Mouse (Mus musculus): Measurements from ENCODE around the gene Sertad2. TPM values are rescaled to one million over a fixed set of nuclear protein-coding genes. Genes with fewer than 3 reads are reported as not detected.
A peak's percentile ranks its signal among the peaks of the same experiment; 100 is the strongest.

The Sertad2 gene
- polyA plus RNA-seq, 1 experiment from 2014 or later = 29.8 TPM

- peak overlapping the region; percentile 68 for H3K9ac ChIP-seq (replicated peaks)
- H3K36me3 ChIP-seq = no peaks in the 10 kb centered on the region
- WGBS = under 1% methylated on average over 41 of the region's 42 CpGs
- peak overlapping the region; percentile 49 for H3K4me3 ChIP-seq (replicated peaks)
- H3K27me3 ChIP-seq = no peaks in the 10 kb centered on the region
- H3K27ac ChIP-seq = peak overlapping the region; percentile 27
- peaks cover 8% of the 10 kb centered on the region for H3K4me1 ChIP-seq (replicated peaks)
- peak; percentile 91 for ATAC-seq
- peak overlapping the region; percentile 77 for H3K4me2 ChIP-seq (replicated peaks)
- no peaks in the 10 kb centered on the region for H3K9me3 ChIP-seq
Measured at GRCm38 (mm10) chr11:20531992-20532881, 10.8 kb upstream of the Sertad2 start.

- H3K4me2 ChIP-seq (replicated peaks) = no peak overlapping the region
- H3K9me3 ChIP-seq = no peaks in the 10 kb centered on the region
- no peak for ATAC-seq
- H3K27me3 ChIP-seq = no peaks in the 10 kb centered on the region
- H3K4me3 ChIP-seq (replicated peaks) = no peak overlapping the region
- no peaks in the 10 kb centered on the region for H3K36me3 ChIP-seq
- no peak overlapping the region for H3K9ac ChIP-seq (replicated peaks)
- WGBS = 86% methylated on average over 4 of the region's 4 CpGs
- peaks cover 8% of the 10 kb centered on the region for H3K4me1 ChIP-seq (replicated peaks)
- no peak overlapping the region for H3K27ac ChIP-seq
Measured at GRCm38 (mm10) chr11:20533231-20533630, 9.8 kb upstream of the Sertad2 start.

- Histone ChIP-seq H3K9me3 (no peaks in the 10 kb centered on the region), H3K4me1 (replicated peaks) (peaks cover 7% of the 10 kb centered on the region), H3K27ac (no peak overlapping the region), H3K4me3 (replicated peaks) (no peak overlapping the region), H3K4me2 (replicated peaks) (no peak overlapping the region), H3K27me3 (no peaks in the 10 kb centered on the region), H3K36me3 (no peaks in the 10 kb centered on the region), H3K9ac (replicated peaks) (no peak overlapping the region)
- WGBS = 93% methylated on average over 3 of the region's 3 CpGs
- no peak for ATAC-seq
Measured at GRCm38 (mm10) chr11:20537221-20537620, 5.8 kb upstream of the Sertad2 start.

GRCm38 (mm10) chr11:20538496-20538895 is 4.6 kb upstream of the Sertad2 start:
- peaks cover 7% of the 10 kb centered on the region for H3K4me1 ChIP-seq (replicated peaks)
- no peaks in the 10 kb centered on the region for H3K9me3 ChIP-seq
- H3K36me3 ChIP-seq = no peaks in the 10 kb centered on the region
- ATAC-seq = no peak
- H3K4me2 ChIP-seq (replicated peaks) = no peak overlapping the region
- no peak overlapping the region for H3K27ac ChIP-seq
- no peaks in the 10 kb centered on the region for H3K27me3 ChIP-seq
- WGBS = 71% methylated on average over 3 of the region's 3 CpGs
- no peak overlapping the region for H3K9ac ChIP-seq (replicated peaks)
- no peak overlapping the region for H3K4me3 ChIP-seq (replicated peaks)

GRCm38 (mm10) chr11:20541280-20541679 is 1.8 kb upstream of the Sertad2 start:
- peak overlapping the region; percentile 80; the same call in 1 of the 2 replicates for H3K4me2 ChIP-seq (replicated peaks)
- H3K27me3 ChIP-seq = peaks cover 4% of the 10 kb centered on the region; the same call in 1 of the 2 replicates
- ATAC-seq = no peak
- H3K9ac ChIP-seq (replicated peaks) = no peak overlapping the region
- H3K4me3 ChIP-seq (replicated peaks) = no peak overlapping the region
- no peaks in the 10 kb centered on the region for H3K36me3 ChIP-seq
- WGBS = 77% methylated on average over 3 of the region's 3 CpGs
- H3K9me3 ChIP-seq = no peaks in the 10 kb centered on the region
- H3K4me1 ChIP-seq (replicated peaks) = peaks cover 24% of the 10 kb centered on the region
- no peak overlapping the region for H3K27ac ChIP-seq

- Histone ChIP-seq H3K36me3 (0 out of 2 replicates have a peak, but pooled peaks cover 5% of the 10 kb centered on the region), H3K4me3 (replicated peaks) (peak overlapping the region; percentile 78), H3K4me1 (replicated peaks) (peaks cover 24% of the 10 kb centered on the region), H3K4me2 (replicated peaks) (peak overlapping the region; percentile 80), H3K27me3 (peaks cover 4% of the 10 kb centered on the region; the same call in 1 of the 2 replicates), H3K9me3 (no peaks in the 10 kb centered on the region), H3K9ac (replicated peaks) (peak overlapping the region; percentile 72), H3K27ac (peak overlapping the region; percentile 95; the same call in 1 of the 2 replicates)
- WGBS = under 1% methylated on average over 24 of the region's 29 CpGs
- ATAC-seq = peak; percentile 0; the same call in 1 of the 2 replicates
Measured at GRCm38 (mm10) chr11:20541995-20542637, 937 bp upstream of the Sertad2 start.

GRCm38 (mm10) chr11:20543453-20544120 is 534 bp downstream of the Sertad2 start:
- H3K4me3 ChIP-seq (replicated peaks) = peak overlapping the region; percentile 78

GRCm38 (mm10) chr11:20544376-20544775 is 1.3 kb downstream of the Sertad2 start:
- WGBS = 43% methylated on average over 8 of the region's 8 CpGs
- H3K36me3 ChIP-seq = 0 out of 2 replicates have a peak, but pooled peaks cover 5% of the 10 kb centered on the region
- H3K4me3 ChIP-seq (replicated peaks) = peak overlapping the region; percentile 78
- no peak overlapping the region for H3K27ac ChIP-seq
- peaks cover 24% of the 10 kb centered on the region for H3K4me1 ChIP-seq (replicated peaks)
- H3K27me3 ChIP-seq = peaks cover 4% of the 10 kb centered on the region; the same call in 1 of the 2 replicates
- peak overlapping the region; percentile 80; the same call in 1 of the 2 replicates for H3K9ac ChIP-seq (replicated peaks)
- no peak for ATAC-seq
- peak overlapping the region; percentile 59 for H3K4me2 ChIP-seq (replicated peaks)
- no peaks in the 10 kb centered on the region for H3K9me3 ChIP-seq

More at GRCm38 (mm10) chr11:20543453-20544120, 534 bp downstream of the Sertad2 start:
- peak overlapping the region; percentile 80 for H3K9ac ChIP-seq (replicated peaks)
- H3K36me3 ChIP-seq = 0 out of 2 replicates have a peak, but pooled peaks cover 5% of the 10 kb centered on the region
- H3K4me1 ChIP-seq (replicated peaks) = peaks cover 24% of the 10 kb centered on the region
- peaks cover 4% of the 10 kb centered on the region; the same call in 1 of the 2 replicates for H3K27me3 ChIP-seq
- H3K27ac ChIP-seq = peak overlapping the region; percentile 95
- H3K9me3 ChIP-seq = no peaks in the 10 kb centered on the region
- peak overlapping the region; percentile 59 for H3K4me2 ChIP-seq (replicated peaks)
- no peak for ATAC-seq
- under 1% methylated on average over 50 of the region's 51 CpGs for WGBS

GRCm38 (mm10) chr11:20544801-20545515 is 1.9 kb downstream of the Sertad2 start:
- WGBS = 42% methylated on average over 3 of the region's 3 CpGs
- H3K4me1 ChIP-seq (replicated peaks) = peaks cover 24% of the 10 kb centered on the region
- no peak overlapping the region for H3K9ac ChIP-seq (replicated peaks)
- no peaks in the 10 kb centered on the region for H3K9me3 ChIP-seq
- H3K27me3 ChIP-seq = peaks cover 4% of the 10 kb centered on the region; the same call in 1 of the 2 replicates
- H3K4me2 ChIP-seq (replicated peaks) = no peak overlapping the region
- 0 out of 2 replicates have a peak overlapping the region, but pooled peaks have one; percentile 5 for H3K4me3 ChIP-seq (replicated peaks)
- ATAC-seq = no peak
- 0 out of 2 replicates have a peak, but pooled peaks cover 5% of the 10 kb centered on the region for H3K36me3 ChIP-seq
- H3K27ac ChIP-seq = no peak overlapping the region

- WGBS = 49% methylated on average over 2 of the region's 2 CpGs
- Histone ChIP-seq H3K9ac (replicated peaks) (no peak overlapping the region), H3K4me1 (replicated peaks) (peaks cover 9% of the 10 kb centered on the region), H3K4me3 (replicated peaks) (no peak overlapping the region), H3K27ac (no peak overlapping the region), H3K27me3 (peaks cover 4% of the 10 kb centered on the region; the same call in 1 of the 2 replicates), H3K36me3 (0 out of 2 replicates have a peak, but pooled peaks cover 5% of the 10 kb centered on the region), H3K4me2 (replicated peaks) (no peak overlapping the region), H3K9me3 (no peaks in the 10 kb centered on the region)
- no peak for ATAC-seq
Measured at GRCm38 (mm10) chr11:20549481-20549880, 6.4 kb downstream of the Sertad2 start.

- H3K4me3 ChIP-seq (replicated peaks) = no peak overlapping the region
- H3K27me3 ChIP-seq = peaks cover 3% of the 10 kb centered on the region; the same call in 1 of the 2 replicates
- H3K4me2 ChIP-seq (replicated peaks) = no peak overlapping the region
- 0 out of 2 replicates have a peak, but pooled peaks cover 5% of the 10 kb centered on the region for H3K36me3 ChIP-seq
- no peak for ATAC-seq
- H3K9me3 ChIP-seq = no peaks in the 10 kb centered on the region
- H3K9ac ChIP-seq (replicated peaks) = no peak overlapping the region
- H3K27ac ChIP-seq = no peak overlapping the region
- peaks cover 4% of the 10 kb centered on the region for H3K4me1 ChIP-seq (replicated peaks)
- WGBS = 69% methylated on average over 7 of the region's 7 CpGs
Measured at GRCm38 (mm10) chr11:20550196-20550595, 7.1 kb downstream of the Sertad2 start.
